Mouse (Mus musculus): ENCODE measurements around the gene Nmt2. TPM values are rescaled to one million over a fixed set of nuclear protein-coding genes. Genes with fewer than 3 reads are reported as not detected.

The Nmt2 gene
- total and polyA plus RNA-seq, 3 experiments = 19.9 to 34.1 TPM; not detected in 1

- TF ChIP-seq TAL1 (IDR thresholded peaks at IDR 0.05; ENCODE audit: low read length) = no peak
- peak; percentile 54 for TF ChIP-seq ELF1 (IDR thresholded peaks at IDR 0.05; ENCODE audit: low read depth, low read length)
- TF ChIP-seq TCF12 (IDR thresholded peaks at IDR 0.05; ENCODE audit: low read depth, low read length) = peak; percentile 34
Measured at GRCm38 (mm10) chr2:3332484-3333242, 48.7 kb downstream of the Nmt2 start, which contains the start of gene Rpp38 (continued).

- Histone ChIP-seq H3K4me1 (ENCODE audit: control insufficient read depth in 1 of 2, insufficient read depth in 2 of 2, low read length in 2 of 2) (peaks cover 3 to 15% of the 10 kb centered on the region in 2 experiments; a peak in 3 of 4 replicates), H3K36me3 (ENCODE audit: control insufficient read depth in 1 of 2, insufficient read depth in 2 of 2, low read length in 2 of 2) (peaks cover 0 to 17% of the 10 kb centered on the region in 2 experiments; a peak in 3 of 4 replicates), H3K79me2 (ENCODE audit: control insufficient read depth, insufficient read depth, low read length, poor library complexity) (peaks cover 21% of the 10 kb centered on the region), H3K27ac (ENCODE audit: control insufficient read depth, low read depth, low read length) (peak overlapping the region; percentile 37; the same call in 1 of the 2 replicates), H3K9ac (ENCODE audit: control insufficient read depth, low read depth, low read length, poor library complexity, severe bottlenecking) (peak overlapping the region; percentile 46; the same call in 1 of the 2 replicates), H3K27me3 (ENCODE audit: control insufficient read depth in 1 of 2, insufficient read depth in 2 of 2, low read length in 2 of 2) (no peaks in the 10 kb centered on the region), H3K4me3 (ENCODE audit: control insufficient read depth in 1 of 2, insufficient read depth in 1 of 2, low read depth in 2 of 2, low read length in 2 of 2) (peak overlapping the region; percentile 37 to 73), H3K9me3 (replicated peaks; ENCODE audit: insufficient read depth, low read length) (no peaks in the 10 kb centered on the region)
- TF ChIP-seq POLR2AphosphoS2 (IDR thresholded peaks at IDR 0.05; ENCODE audit: low read length) (no peak), RAD21 (IDR thresholded peaks at IDR 0.05; ENCODE audit: low read depth, low read length) (no peak), E2F4 (IDR thresholded peaks at IDR 0.05; ENCODE audit: borderline replicate concordance, low read depth, low read length) (no peak), ETS1 (IDR thresholded peaks at IDR 0.05; ENCODE audit: low read depth, low read length) (0 out of 2 replicates have a peak, but pooled peaks have one; percentile 15)
- DNase-seq (ENCODE audit: low read depth, low spot score) = peak; percentile 45
Measured at GRCm38 (mm10) chr2:3333761-3334160, 49.7 kb downstream of the Nmt2 start.

GRCm38 (mm10) chr2:3335611-3336301, 51.7 kb downstream of the Nmt2 start, which contains the start of gene Acbd7:
Acbd7 (plus strand) TSS chr2:3336168.
- peaks cover 0 to 10% of the 10 kb centered on the region in 2 experiments; a peak in 2 of 4 replicates for H3K36me3 ChIP-seq (ENCODE audit: control insufficient read depth in 1 of 2, insufficient read depth in 2 of 2, low read length in 2 of 2)
- no peaks in the 10 kb centered on the region for H3K9me3 ChIP-seq (replicated peaks; ENCODE audit: insufficient read depth, low read length)
- H3K4me1 ChIP-seq (ENCODE audit: control insufficient read depth in 1 of 2, insufficient read depth in 2 of 2, low read length in 2 of 2) = peaks cover 2 to 14% of the 10 kb centered on the region in 2 experiments; a peak in 3 of 4 replicates
- peaks cover 16% of the 10 kb centered on the region for H3K79me2 ChIP-seq (ENCODE audit: control insufficient read depth, insufficient read depth, low read length, poor library complexity)
- DNase-seq (ENCODE audit: low read depth, low spot score) = peak; percentile 94
- no peaks in the 10 kb centered on the region for H3K27me3 ChIP-seq (ENCODE audit: control insufficient read depth in 1 of 2, insufficient read depth in 2 of 2, low read length in 2 of 2)
- H3K27ac ChIP-seq (ENCODE audit: control insufficient read depth, low read depth, low read length) = peak within 1 kb of the TSS; percentile 1; the same call in 1 of the 2 replicates
- H3K4me3 ChIP-seq (ENCODE audit: control insufficient read depth in 1 of 2, insufficient read depth in 1 of 2, low read depth in 2 of 2, low read length in 2 of 2) = peak within 1 kb of the TSS; percentile 54 to 56
- H3K9ac ChIP-seq (ENCODE audit: control insufficient read depth, low read depth, low read length, poor library complexity, severe bottlenecking) = peak within 1 kb of the TSS; percentile 43
- TF ChIP-seq GABPA (IDR thresholded peaks at IDR 0.05; ENCODE audit: low read depth, low read length) (no peak), POLR2AphosphoS2 (IDR thresholded peaks at IDR 0.05; ENCODE audit: low read length) (peak; percentile 87), MXI1 (IDR thresholded peaks at IDR 0.05; ENCODE audit: low read depth, low read length) (peak; percentile 83), NRF1 (IDR thresholded peaks at IDR 0.05; ENCODE audit: insufficient read depth, low read depth, low read length, poor library complexity, severe bottlenecking) (peak; percentile 34; the same call in 1 of the 2 replicates), UBTF (IDR thresholded peaks at IDR 0.05; ENCODE audit: borderline replicate concordance, insufficient read depth, low read depth, low read length) (no peak), SIN3A (IDR thresholded peaks at IDR 0.05; ENCODE audit: low read length) (peak; percentile 57; the same call in 1 of the 2 replicates), ZC3H11A (IDR thresholded peaks at IDR 0.05; ENCODE audit: low read depth, low read length) (no peak), EP300 (IDR thresholded peaks at IDR 0.05; ENCODE audit: low read depth in 1 of 2, low read length in 2 of 2) (no peak), TBP (IDR thresholded peaks at IDR 0.05; ENCODE audit: low read depth, low read length) (peak; percentile 96), MEF2A (IDR thresholded peaks at IDR 0.05; ENCODE audit: extremely low read depth, insufficient replicate concordance, low read depth, low read length, poor library complexity, severe bottlenecking) (no peak), NELFE (IDR thresholded peaks at IDR 0.05; ENCODE audit: low read depth, low read length) (peak; percentile 80), HCFC1 (IDR thresholded peaks at IDR 0.05; ENCODE audit: low read depth, low read length) (0 out of 2 replicates have a peak, but pooled peaks have one; percentile 49), CHD2 (IDR thresholded peaks at IDR 0.05; ENCODE audit: low read length) (no peak), ZMIZ1 (IDR thresholded peaks at IDR 0.05; ENCODE audit: low read depth, low read length) (peak; percentile 60), CHD1 (IDR thresholded peaks at IDR 0.05; ENCODE audit: low read depth, low read length) (no peak), MYB (IDR thresholded peaks at IDR 0.05; ENCODE audit: low read depth, low read length) (no peak), MAX (IDR thresholded peaks at IDR 0.05; ENCODE audit: low read length) (peak; percentile 54), POLR2AphosphoS5 (IDR thresholded peaks at IDR 0.05; ENCODE audit: borderline replicate concordance, low read depth, low read length) (no peak), TCF12 (IDR thresholded peaks at IDR 0.05; ENCODE audit: low read depth, low read length) (peak; percentile 52), MYC (IDR thresholded peaks at IDR 0.05; ENCODE audit: low read depth, low read length) (0 out of 2 replicates have a peak, but pooled peaks have one; percentile 49)

Data from MEL (cell line).